Mouse (Mus musculus) bone marrow, adult 2 months (tissue): Measurements from ENCODE around the gene Slc39a12. TPM values are rescaled to one million over a fixed set of nuclear protein-coding genes. Genes with fewer than 3 reads are reported as not detected.

Experiments used
- H3K27ac ChIP-seq: fragments of 200-500 bp; 2 replicates; pipeline ENCODE4 v1.5.1; 2012; ENCODE audit warnings: low read depth, mild to moderate bottlenecking, control low read depth, inconsistent platforms, low read length; ENCODE audit not compliant: control insufficient read depth, poor library complexity, insufficient read depth
- H3K4me1 ChIP-seq: fragments of 200-500 bp; 2 replicates; pipeline ENCODE4 v1.6.1; 2011; ENCODE audit warnings: low read length; ENCODE audit not compliant: control insufficient read depth, insufficient read depth
- H3K4me3 ChIP-seq: fragments of 200-500 bp; replicated peaks from 2 replicates; pipeline ENCODE3; 2011; ENCODE audit warnings: mild to moderate bottlenecking, low read depth, low read length, control low read depth; ENCODE audit not compliant: control insufficient read depth
- CTCF ChIP-seq: fragments of 200-500 bp; IDR thresholded peaks from 2 replicates; pipeline ENCODE4 v1.5.1; 2011; ENCODE audit warnings: low read length, control low read depth; ENCODE audit not compliant: control insufficient read depth, insufficient read depth
- POLR2A ChIP-seq: fragments of 200-500 bp; IDR thresholded peaks from 2 replicates; pipeline ENCODE4 v1.6.1; 2011; ENCODE audit warnings: low read depth, mild to moderate bottlenecking, control low read depth, low read length, borderline replicate concordance; ENCODE audit not compliant: control insufficient read depth
- WGBS: fragments of 180-500 bp; shearing (Covaris S2); methylation state at CpG from one replicate; pipeline ENCODE4 v1.1.7; 2018; 5-methylcytosine and 5-hydroxymethylcytosine counted together
- polyA plus RNA-seq: library from polyadenylated mRNA; stranded (reverse); fragments of >200 nt; gene quantifications from 2 replicates; pipeline ENCODE4 v1.2.4, GENCODE M21; 2011; ENCODE audit warnings: low replicate concordance; ENCODE audit not compliant: missing spikeins, insufficient read depth, insufficient read length

Slc39a12 gene
- polyA plus RNA-seq, 1 experiment, result not detected

- Histone ChIP-seq H3K27ac (no peak overlapping the region), H3K4me1 (no peaks in the 10 kb centered on the region), H3K4me3 (no peak overlapping the region)
- TF ChIP-seq CTCF, result no peak
- no peak for TF ChIP-seq POLR2A
Measured at GRCm38 (mm10) chr2:14450866-14451265, 62.8 kb downstream of the Slc39a12 start.

DNA sequence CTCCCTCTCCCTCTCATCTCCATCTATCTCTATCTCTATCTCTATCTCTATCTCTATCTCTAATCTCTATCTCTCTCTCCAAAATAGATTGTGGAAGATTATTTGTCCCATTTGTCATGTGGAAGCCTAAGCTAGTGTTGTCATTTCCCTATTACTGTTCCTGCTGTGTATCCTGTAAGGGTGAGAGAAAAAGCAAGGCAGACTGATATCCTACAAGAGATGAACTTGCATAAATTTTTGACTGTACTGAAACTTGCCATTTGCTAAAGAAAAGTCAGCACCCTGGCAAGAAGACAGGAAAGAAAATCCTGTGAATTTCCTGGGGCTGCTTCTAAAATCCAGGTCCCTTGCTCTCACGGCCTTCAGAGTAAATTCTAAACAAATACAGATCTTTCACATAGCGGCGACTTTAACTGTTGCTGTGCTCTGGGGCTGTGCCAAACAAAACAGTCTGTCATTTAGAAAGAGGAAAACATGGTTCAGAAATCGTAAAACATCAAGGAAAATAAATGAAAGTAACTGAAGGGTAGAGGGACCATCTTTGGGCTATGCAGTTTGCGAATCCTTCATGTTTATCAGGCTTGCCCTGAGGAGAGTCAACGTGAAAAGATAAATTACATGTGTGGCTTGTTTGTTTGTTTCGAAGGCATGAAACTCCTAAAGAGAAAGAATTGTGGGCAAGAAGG, 67.0 kb downstream of the Slc39a12 start:
- 76% methylated on average over 7 of the region's 7 CpGs for WGBS
- TF ChIP-seq CTCF, result no peak
- no peak for TF ChIP-seq POLR2A
- H3K4me3 ChIP-seq, result no peak overlapping the region
- no peaks in the 10 kb centered on the region for H3K4me1 ChIP-seq
- no peak overlapping the region for H3K27ac ChIP-seq

DNA sequence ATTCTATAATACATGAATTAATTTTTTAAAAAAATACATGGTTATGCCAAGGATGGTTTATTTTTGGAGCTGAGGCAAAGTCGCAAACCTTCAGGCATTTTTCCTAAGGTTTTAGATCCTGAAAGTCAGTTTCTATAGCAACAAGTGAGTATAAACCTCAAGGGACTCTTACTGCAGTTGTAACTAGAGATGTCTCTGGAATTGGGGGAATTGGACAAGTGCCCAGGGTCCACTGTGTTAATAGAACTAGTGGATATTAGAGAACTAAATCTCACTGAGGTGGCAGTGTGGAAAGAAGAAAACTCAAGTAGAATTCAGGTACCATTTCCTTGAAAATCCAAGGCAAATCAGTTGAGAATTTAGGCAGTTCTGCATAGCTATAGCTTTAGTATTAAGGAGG, 76.3 kb downstream of the Slc39a12 start:
- WGBS, result 74% methylated on average over 1 of the region's 1 CpGs
- TF ChIP-seq CTCF (no peak), POLR2A (no peak)
- Histone ChIP-seq H3K4me3 (no peak overlapping the region), H3K27ac (no peak overlapping the region), H3K4me1 (no peaks in the 10 kb centered on the region)

- H3K4me1 ChIP-seq, result no peaks in the 10 kb centered on the region
- 29% methylated on average over 5 of the region's 5 CpGs for WGBS
- TF ChIP-seq CTCF (no peak), POLR2A (no peak)
- H3K27ac ChIP-seq, result no peak overlapping the region
- no peak overlapping the region for H3K4me3 ChIP-seq
Measured at GRCm38 (mm10) chr2:14494132-14494531, 106.0 kb downstream of the Slc39a12 start.

- Histone ChIP-seq H3K4me1 (no peaks in the 10 kb centered on the region), H3K4me3 (no peak overlapping the region), H3K27ac (no peak overlapping the region)
- TF ChIP-seq POLR2A, result no peak
- no peak for TF ChIP-seq CTCF
- WGBS, result 63% methylated on average over 2 of the region's 2 CpGs
Measured at GRCm38 (mm10) chr2:14496150-14496549, 108.0 kb downstream of the Slc39a12 start.

- Histone ChIP-seq H3K4me3 (no peak overlapping the region), H3K27ac (no peak overlapping the region), H3K4me1 (no peaks in the 10 kb centered on the region)
- WGBS, result 75% methylated on average over 3 of the region's 3 CpGs
- TF ChIP-seq CTCF, result no peak
- TF ChIP-seq POLR2A, result no peak
Measured at GRCm38 (mm10) chr2:14502482-14502881, 114.4 kb downstream of the Slc39a12 start.

DNA sequence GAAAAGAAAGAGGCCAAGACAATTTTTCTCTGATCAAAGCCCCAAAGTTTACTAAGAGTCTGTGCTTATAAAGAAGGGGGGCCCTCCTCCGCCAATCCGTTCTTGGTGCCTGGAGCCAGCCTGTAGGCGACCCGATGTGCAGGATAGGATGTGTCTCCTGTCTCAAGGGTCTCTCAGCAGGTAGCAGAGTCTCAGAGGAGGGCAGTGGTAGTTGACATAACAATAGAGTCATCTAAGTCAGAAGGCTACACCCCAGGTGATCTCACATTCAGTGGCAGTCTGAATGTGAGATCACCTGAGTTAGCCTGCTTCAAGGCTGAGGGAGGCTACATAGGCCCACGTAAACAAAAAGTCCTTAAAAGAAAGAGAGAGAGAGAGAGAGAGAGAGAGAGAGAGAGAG, 130.1 kb downstream of the Slc39a12 start:
- no peak overlapping the region for H3K27ac ChIP-seq
- TF ChIP-seq POLR2A, result no peak
- TF ChIP-seq CTCF, result no peak
- WGBS, result 84% methylated on average over 5 of the region's 5 CpGs
- H3K4me1 ChIP-seq, result no peaks in the 10 kb centered on the region
- H3K4me3 ChIP-seq, result no peak overlapping the region

DNA sequence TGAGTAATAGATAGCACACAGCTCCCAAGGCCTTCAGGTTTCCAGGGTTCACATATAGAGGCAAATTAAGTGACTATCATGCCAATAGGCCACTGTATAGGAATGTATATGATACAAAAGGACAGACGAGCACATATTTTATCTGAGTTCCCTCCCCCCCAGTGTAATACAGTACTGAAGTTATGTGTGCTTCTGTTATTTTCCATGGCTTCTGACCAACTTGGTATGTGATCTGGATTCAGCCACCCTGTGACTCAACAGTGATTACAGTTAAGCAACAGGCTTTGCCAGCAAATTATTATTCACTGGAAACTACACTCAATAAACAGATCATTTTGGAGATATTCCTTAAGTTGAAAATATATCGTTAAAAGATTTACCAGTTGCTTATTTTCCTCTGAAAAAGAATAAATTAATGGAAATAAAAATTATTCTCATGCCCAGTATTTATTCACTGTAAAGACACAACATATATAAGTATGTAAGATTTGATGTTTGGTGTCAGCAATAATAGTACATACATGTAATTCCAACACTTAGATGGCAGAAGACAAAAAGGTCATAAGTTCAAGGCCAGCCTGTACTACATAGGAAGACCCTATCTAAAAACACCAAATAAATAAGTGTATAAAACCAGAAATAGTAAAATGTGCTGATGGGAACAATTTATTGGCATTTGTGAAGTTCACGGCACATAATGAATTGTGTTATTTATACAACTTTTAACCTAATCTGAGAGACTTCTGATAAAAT, 146.4 kb downstream of the Slc39a12 start:
- no peak overlapping the region for H3K27ac ChIP-seq
- TF ChIP-seq POLR2A, result no peak
- no peak for TF ChIP-seq CTCF
- no peaks in the 10 kb centered on the region for H3K4me1 ChIP-seq
- no peak overlapping the region for H3K4me3 ChIP-seq
- WGBS, result 82% methylated on average over 3 of the region's 3 CpGs

- H3K4me3 ChIP-seq, result no peak overlapping the region
- no peaks in the 10 kb centered on the region for H3K4me1 ChIP-seq
- TF ChIP-seq CTCF (no peak), POLR2A (no peak)
- no peak overlapping the region for H3K27ac ChIP-seq
- 74% methylated on average over 3 of the region's 3 CpGs for WGBS
Measured at GRCm38 (mm10) chr2:14535246-14535671, 147.1 kb downstream of the Slc39a12 start.
